Mouse (Mus musculus): ENCODE measurements around the gene Mmp23. TPM values are rescaled to one million over a fixed set of nuclear protein-coding genes. Genes with fewer than 3 reads are reported as not detected.

Gene Mmp23
- polyA plus RNA-seq (2012): 0.08 and 0.09 TPM in 2 replicates

- no peak for TF ChIP-seq GATA1 (IDR thresholded peaks at IDR 0.05; ENCODE audit: low read length)
Measured at GRCm38 (mm10) chr4:155653086-155653450, at the start of gene Mmp23. Gene Mmp23, minus strand, starts transcription at chr4:155653384.

DNA sequence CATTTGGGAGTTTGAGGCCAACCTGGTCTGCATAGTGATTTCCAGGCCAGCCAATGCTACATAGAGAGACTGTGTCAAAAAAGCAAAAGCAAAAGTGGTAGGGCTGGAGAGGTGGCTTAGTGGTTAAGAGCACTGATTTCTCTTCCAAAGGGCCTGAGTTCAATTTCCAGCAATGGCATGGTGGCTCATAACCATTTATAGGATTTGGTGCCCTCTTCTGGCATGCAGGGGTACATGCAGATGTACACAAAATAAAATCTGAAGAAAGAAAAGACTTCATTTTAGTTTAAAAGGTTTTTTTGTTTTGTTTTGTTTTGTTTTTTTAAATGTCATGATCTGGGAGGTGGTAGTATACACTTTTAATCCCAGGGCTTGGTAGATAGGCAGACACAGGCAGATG is 47.2 kb upstream of the Mmp23 start:
- no peak for TF ChIP-seq GATA1 (IDR thresholded peaks at IDR 0.05; ENCODE audit: low read length)

GRCm38 (mm10) chr4:155696261-155697255 is 43.4 kb upstream of the Mmp23 start:
- no peak for TF ChIP-seq GATA1 (IDR thresholded peaks at IDR 0.05; ENCODE audit: low read length)

DNA sequence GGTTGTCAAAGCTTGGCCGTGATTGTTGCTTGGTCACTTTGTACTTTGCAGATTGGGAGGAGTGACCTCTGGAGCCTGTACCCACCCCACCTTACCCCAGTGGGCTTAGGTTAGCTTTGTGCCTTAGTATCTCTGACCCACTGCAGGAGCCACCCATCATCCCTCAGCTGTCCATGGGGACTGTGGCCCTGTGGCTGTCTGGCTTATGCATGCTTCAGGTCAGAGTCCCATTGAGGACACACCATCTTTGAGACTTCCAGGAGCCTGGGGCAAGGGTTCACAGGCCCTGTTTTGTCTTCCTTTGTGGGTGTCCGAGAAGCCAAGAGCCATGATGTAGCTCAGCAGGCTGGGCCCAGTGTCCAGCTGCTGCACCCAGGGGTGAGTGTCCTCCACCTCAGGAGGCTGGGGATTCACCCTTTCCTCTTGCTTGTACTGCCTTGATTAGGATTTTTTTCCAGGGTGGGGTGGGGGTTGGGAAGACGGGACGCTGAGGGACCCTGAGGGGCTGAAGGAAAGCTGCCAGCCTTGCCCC is 42.4 kb upstream of the Mmp23 start:
- no peak for TF ChIP-seq GATA1 (IDR thresholded peaks at IDR 0.05; ENCODE audit: low read length)

DNA sequence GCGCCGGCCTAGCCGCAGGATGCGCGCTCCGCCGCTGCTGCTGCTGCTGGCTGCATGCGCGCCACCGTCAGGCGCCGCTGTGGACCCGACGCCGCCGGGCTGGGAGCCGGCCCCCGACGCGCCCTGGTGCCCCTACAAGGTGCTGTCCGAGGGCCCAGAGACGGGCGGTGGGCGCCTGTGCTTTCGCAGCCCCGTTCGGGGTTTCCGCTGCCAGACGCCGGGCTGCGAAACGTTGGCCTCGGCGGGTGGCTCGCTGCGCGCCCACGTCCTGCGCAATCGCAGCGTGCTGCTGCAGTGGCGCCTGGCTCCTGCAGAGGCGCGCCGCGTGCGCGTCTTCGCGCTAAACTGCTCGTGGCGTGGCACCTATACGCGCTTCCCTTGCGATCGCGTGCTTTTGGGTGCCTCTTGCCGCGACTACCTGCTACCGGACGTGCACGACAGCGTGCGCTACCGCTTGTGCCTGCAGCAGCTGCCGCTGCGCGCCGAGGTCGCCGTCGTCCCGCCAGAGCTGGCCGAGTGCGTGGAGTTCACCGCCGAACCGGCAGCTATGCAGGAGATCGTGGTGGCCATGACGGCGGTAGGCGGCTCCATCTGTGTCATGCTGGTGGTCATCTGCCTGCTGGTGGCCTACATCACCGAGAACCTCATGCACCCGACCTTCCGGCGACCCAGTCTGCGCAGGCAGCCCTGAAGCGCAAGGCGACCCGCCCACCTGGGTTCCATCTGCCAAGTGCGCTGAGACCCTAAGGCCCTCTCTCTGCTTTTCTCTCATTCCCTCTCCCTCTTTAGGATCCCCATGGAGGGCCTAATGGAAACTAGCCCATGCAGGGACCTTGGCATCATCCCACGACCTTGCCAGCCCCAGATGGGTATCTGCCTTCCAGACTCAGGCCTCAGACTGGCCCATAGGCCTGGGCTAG is 41.6 kb upstream of the Mmp23 start:
- TF ChIP-seq GATA1 (IDR thresholded peaks at IDR 0.05; ENCODE audit: low read length): no peak

GRCm38 (mm10) chr4:155694111-155694481 is 40.9 kb upstream of the Mmp23 start, which contains the start of gene Fndc10:
Gene Fndc10, plus strand, starts transcription at chr4:155694342.
- no peak for TF ChIP-seq GATA1 (IDR thresholded peaks at IDR 0.05; ENCODE audit: low read length)

DNA sequence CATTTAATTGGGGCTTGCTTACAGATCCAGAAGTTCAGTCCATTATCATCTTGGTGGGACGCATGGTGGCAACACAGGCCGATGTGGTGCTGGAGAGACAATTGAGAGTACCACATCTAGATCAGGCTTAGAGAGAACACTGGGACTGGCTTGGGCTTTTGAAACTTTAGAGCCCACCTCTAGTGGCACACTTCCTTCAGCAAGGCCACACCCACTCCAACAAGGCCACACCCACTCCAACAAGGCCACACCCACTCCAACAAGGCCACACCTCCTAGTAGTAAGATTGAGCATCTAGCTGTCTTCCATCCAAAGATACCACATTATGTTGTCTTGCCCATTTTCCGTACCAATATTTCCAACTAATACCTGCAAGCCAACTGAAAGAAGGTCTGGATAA is 39.2 kb upstream of the Mmp23 start:
- no peak for TF ChIP-seq GATA1 (IDR thresholded peaks at IDR 0.05; ENCODE audit: low read length)

DNA sequence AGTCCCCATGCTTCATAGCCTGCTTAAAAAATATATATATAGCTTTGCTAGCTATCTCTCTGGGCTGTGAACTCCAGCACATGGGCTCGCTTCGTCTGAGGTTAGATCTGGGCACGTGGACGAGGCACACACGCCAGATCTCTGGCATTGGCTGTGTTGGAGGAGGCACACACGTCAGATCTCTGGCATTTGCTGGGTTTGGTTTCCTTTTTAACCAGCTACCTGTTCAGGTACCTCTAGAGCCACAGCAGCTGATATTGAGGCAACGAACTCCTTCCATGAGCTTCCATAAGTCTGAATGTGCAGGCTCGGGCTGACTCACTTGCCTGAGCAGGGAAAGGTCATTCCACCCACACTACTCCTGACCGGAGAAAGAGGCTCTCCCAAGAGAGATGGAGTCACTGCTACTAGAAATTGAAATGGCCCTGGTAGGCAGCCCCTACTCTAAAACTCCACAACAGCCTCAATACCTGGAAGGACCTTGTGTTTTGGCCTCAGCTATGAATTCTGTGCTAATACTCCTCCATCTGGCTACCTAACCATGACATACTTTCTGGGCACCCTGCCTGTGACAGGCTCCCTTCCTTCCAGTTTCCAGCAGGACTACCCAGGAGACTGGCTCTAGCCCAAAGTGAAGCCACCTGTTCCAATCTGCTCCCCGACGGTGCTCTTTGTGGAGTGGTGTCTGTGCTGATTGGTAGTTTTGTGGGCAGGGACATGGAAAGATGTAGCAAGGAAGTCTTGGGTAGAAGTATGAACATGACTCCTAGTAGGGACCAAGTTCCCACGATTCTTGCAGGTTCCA is 37.6 kb upstream of the Mmp23 start:
- no peak for TF ChIP-seq GATA1 (IDR thresholded peaks at IDR 0.05; ENCODE audit: low read length)

- no peak for TF ChIP-seq GATA1 (IDR thresholded peaks at IDR 0.05; ENCODE audit: low read length)
Measured at GRCm38 (mm10) chr4:155675991-155676390, 22.8 kb upstream of the Mmp23 start.

DNA sequence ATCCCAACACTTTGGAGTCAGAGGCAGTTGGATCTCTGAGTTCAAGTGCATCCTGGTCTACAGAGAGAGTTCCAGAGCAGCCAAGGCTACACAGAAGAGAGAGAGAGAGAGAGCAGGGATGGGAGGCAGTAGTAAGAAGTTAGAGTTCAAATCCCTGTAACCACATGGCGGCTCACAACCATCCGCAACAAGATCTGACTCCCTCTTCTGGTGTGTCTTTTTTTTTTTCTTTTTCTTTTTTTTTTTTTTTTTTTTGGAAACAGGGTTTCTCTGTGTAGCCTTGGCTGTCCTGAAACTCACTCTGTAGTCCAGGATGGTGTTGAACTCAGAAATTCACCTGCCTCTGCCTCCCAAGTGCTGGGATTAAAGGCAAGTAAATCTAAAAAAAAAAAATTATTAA is 18.9 kb upstream of the Mmp23 start:
- TF ChIP-seq GATA1 (IDR thresholded peaks at IDR 0.05; ENCODE audit: low read length): no peak

GRCm38 (mm10) chr4:155669598-155670075 is 16.5 kb upstream of the Mmp23 start:
- no peak for TF ChIP-seq GATA1 (IDR thresholded peaks at IDR 0.05; ENCODE audit: low read length)

DNA sequence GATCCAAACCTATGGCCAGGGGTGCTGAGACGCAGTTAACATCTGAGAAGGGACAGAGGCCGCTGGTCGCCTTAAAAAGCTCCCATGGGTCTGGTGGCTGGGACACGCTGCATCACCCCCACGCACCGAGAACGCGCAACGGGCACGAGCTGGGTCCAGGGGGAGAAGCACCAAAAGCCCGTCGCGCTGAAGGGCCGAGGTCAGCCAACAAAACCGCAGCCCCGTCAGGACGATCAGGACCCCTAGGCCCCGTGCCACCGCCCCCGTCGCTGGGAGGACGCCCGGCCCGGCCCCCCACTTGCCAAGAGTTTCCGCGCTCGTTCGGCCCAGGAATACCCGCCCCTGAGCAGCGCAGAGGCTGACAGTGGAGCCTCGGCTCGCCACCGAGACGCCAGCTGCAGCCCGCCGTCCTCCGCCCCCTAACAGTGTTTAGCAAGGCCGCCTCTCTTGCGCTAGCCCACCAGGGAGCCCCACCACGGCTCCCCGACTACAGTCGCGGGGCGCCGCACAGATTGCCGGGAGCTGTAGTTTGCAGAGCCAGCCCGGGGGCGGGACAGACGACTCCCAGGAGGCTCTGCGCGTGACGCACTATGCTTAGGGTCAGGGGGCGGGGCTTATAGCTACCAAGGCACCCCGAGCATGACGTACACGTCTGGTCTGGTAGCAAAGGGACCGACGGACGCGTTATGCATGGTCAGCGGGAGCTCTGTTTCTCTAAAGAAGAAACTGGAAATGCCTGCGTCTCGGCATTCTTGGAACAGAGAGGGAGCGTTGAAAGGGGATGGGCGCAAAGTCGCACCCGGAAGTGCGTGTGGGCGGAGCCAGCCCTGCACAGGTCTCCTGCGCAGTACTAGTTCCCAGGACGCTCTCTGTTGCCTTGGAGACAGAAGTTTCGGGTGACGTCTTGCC is 15.8 kb upstream of the Mmp23 start, which contains the start of gene Mib2:
Gene Mib2 (minus strand): TSS at position 510 of the 909 bp plus-strand sequence.
- no peak for TF ChIP-seq GATA1 (IDR thresholded peaks at IDR 0.05; ENCODE audit: low read length)

DNA sequence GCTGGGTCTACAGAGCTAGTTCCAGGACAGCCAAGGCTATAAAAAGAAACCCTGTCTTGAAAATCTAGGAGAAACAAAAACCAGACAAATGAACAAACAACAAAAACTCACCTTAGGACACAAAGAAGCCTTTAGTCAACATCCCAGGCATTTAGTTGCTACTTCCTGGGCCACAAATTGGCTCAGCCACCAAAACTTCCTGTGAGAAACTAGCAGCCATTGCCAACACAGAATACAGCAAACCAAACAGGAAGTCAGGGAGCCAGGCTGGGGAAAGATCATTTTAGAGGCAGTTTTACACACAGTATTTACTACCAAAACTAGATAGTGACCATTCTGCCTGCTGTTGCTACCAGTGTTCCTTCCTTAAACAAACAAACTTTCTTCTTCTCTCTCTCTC is 13.7 kb upstream of the Mmp23 start:
- no peak for TF ChIP-seq GATA1 (IDR thresholded peaks at IDR 0.05; ENCODE audit: low read length)

DNA sequence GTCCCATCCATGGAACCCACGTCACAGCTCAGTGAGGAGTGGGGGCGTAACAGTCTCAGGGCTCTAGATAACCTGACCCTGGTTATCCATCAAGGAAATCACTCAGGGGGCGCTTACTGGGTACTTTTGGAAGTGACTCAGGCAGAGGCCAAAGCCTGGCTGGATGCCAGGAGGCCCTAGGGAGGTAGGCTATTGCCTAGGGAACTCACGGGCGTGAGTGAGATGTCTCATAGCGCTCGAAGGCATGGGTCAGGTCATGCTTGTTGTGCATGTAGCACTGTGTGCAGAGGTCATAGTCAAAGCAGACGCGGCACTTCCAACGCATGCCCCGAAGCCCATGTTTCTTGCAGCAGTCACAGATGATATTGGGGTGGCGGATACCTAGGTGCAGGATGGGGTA is 7.5 kb upstream of the Mmp23 start:
- TF ChIP-seq GATA1 (IDR thresholded peaks at IDR 0.05; ENCODE audit: low read length): no peak

Measured in G1E-ER4 (cell line).